Mouse (Mus musculus): ENCODE measurements at regions not wholly inside any gene's neighbourhood (a gene's known extent, or its start where the extent isn't known, plus 50 kb on each side); places are given as distances from the start of the nearest gene placed in this dataset.

DNA sequence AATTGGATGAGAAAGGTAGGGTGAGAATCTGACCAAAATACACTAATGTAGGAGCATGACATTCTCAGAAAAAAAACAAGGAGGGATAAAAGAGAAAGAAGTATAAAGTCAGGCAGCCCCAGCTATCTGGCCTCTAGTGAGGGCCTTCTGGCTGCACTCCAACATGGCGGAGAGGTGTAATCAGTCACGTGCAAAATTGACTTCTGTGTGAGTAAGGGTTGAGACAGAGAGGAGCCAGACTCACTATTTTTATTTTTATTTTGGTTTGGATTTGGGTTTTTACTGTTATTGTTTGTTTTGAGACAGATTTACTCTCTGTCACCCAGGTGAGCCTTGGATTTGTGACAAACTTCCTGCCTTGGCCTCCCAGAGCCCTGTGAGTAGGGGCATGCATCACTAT is 174.0 kb upstream of the Tars start:
- Histone ChIP-seq H3K27ac (ENCODE audit: low read length) (no peak overlapping the region), H3K4me2 (replicated peaks; ENCODE audit: low read depth, low read length) (no peak overlapping the region), H3K36me3 (ENCODE audit: control insufficient read depth, insufficient read depth, low read length) (no peaks in the 10 kb centered on the region), H3K9ac (replicated peaks; ENCODE audit: low read depth, low read length) (no peak overlapping the region), H3K9me3 (ENCODE audit: control insufficient read depth, low read depth, low read length) (no peaks in the 10 kb centered on the region), H3K4me3 (ENCODE audit: low read depth, low read length) (no peak overlapping the region), H3K27me3 (ENCODE audit: control insufficient read depth, insufficient read depth, low read length) (no peaks in the 10 kb centered on the region), H3K4me1 (ENCODE audit: control insufficient read depth, insufficient read depth, low read length) (no peaks in the 10 kb centered on the region)
- ATAC-seq (ENCODE audit: insufficient number of reproducible peaks, insufficient read depth, low FRiP score, low read depth): no peak
- WGBS: 61% methylated on average over 2 of the region's 2 CpGs

DNA sequence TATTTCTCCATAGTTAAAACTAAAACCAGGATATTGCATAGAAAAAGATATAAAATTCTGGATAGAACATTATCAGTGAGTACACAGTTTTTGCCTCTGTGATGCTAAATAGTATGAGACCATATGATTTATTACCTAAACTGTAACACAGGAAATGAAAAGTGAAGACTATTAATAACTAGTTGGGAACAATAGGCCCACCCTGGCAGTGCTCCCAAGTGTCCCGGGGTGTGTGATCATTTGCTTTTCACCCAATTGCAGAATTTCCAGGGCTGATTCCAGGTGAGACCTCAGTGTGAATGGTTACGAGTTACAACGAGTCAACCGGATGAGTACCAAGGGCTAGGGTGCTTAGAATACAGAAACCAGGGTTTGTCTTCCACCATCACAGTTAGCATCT is 172.6 kb upstream of the Tars start:
- Histone ChIP-seq H3K4me1 (ENCODE audit: control insufficient read depth, insufficient read depth, low read length) (no peaks in the 10 kb centered on the region), H3K9ac (replicated peaks; ENCODE audit: low read depth, low read length) (no peak overlapping the region), H3K4me2 (replicated peaks; ENCODE audit: low read depth, low read length) (no peak overlapping the region), H3K9me3 (ENCODE audit: control insufficient read depth, low read depth, low read length) (no peaks in the 10 kb centered on the region), H3K27ac (ENCODE audit: low read length) (no peak overlapping the region), H3K4me3 (ENCODE audit: low read depth, low read length) (no peak overlapping the region), H3K36me3 (ENCODE audit: control insufficient read depth, insufficient read depth, low read length) (no peaks in the 10 kb centered on the region), H3K27me3 (ENCODE audit: control insufficient read depth, insufficient read depth, low read length) (no peaks in the 10 kb centered on the region)
- no peak for ATAC-seq (ENCODE audit: insufficient number of reproducible peaks, insufficient read depth, low FRiP score, low read depth)
- WGBS: 86% methylated on average over 4 of the region's 4 CpGs

DNA sequence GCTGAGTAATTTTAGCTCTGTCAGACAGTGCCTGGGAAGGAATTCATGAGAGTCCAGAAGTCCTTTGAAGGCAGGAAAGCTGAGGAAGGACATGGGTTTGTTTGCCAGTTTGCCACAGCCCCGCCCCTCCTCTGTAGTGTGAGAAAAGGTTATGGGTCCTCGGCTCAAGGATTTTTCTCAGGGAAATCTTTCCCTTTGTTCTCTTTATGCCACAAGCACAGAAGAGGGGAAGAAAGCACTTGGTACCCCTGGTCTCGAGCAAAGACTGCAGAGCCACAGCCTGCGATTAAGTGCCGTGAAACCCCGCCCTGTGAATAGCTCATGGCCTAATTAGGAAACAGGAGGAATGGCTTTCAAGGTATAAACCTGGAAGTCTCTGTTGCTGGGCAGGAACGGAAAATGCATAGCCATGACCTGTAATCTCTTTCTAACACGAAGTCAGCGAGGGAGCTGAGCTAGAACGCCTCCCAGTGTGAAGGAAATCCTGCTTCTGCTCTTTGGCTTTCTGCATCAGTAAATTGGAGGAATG is 166.1 kb upstream of the Tars start:
- ATAC-seq (ENCODE audit: insufficient number of reproducible peaks, insufficient read depth, low FRiP score, low read depth): no peak; the same call in 1 of the 2 replicates
- Histone ChIP-seq H3K27ac (ENCODE audit: low read length) (no peak overlapping the region), H3K27me3 (ENCODE audit: control insufficient read depth, insufficient read depth, low read length) (no peaks in the 10 kb centered on the region), H3K36me3 (ENCODE audit: control insufficient read depth, insufficient read depth, low read length) (no peaks in the 10 kb centered on the region), H3K9ac (replicated peaks; ENCODE audit: low read depth, low read length) (no peak overlapping the region), H3K9me3 (ENCODE audit: control insufficient read depth, low read depth, low read length) (no peaks in the 10 kb centered on the region), H3K4me2 (replicated peaks; ENCODE audit: low read depth, low read length) (no peak overlapping the region), H3K4me3 (ENCODE audit: low read depth, low read length) (no peak overlapping the region), H3K4me1 (ENCODE audit: control insufficient read depth, insufficient read depth, low read length) (no peaks in the 10 kb centered on the region)
- WGBS: 39% methylated on average over 10 of the region's 10 CpGs

DNA sequence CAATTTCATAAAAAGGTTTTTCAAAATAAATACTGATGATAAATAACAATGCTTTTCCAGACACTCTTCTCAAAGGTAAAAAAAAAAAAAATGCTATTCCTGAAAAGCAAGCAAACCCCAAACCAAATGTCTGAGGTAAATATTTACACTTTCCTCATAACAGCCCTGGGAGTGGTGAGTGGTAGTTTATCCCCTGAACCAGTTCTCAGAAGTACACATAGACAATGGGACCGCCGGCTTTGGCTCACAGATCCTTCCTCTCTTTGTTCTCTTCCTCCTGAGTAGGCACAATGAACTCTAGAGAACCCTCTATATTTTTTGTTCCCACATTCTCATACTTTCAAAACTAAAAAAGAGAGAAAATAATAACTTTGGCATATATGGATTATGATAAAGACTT is 153.1 kb upstream of the Tars start:
- Histone ChIP-seq H3K9ac (replicated peaks; ENCODE audit: low read depth, low read length) (no peak overlapping the region), H3K4me3 (ENCODE audit: low read depth, low read length) (no peak overlapping the region), H3K36me3 (ENCODE audit: control insufficient read depth, insufficient read depth, low read length) (no peaks in the 10 kb centered on the region), H3K27me3 (ENCODE audit: control insufficient read depth, insufficient read depth, low read length) (no peaks in the 10 kb centered on the region), H3K27ac (ENCODE audit: low read length) (no peak overlapping the region), H3K4me1 (ENCODE audit: control insufficient read depth, insufficient read depth, low read length) (no peaks in the 10 kb centered on the region), H3K9me3 (ENCODE audit: control insufficient read depth, low read depth, low read length) (no peaks in the 10 kb centered on the region), H3K4me2 (replicated peaks; ENCODE audit: low read depth, low read length) (no peak overlapping the region)
- 34% methylated on average over 2 of the region's 2 CpGs for WGBS
- ATAC-seq (ENCODE audit: insufficient number of reproducible peaks, insufficient read depth, low FRiP score, low read depth): no peak

DNA sequence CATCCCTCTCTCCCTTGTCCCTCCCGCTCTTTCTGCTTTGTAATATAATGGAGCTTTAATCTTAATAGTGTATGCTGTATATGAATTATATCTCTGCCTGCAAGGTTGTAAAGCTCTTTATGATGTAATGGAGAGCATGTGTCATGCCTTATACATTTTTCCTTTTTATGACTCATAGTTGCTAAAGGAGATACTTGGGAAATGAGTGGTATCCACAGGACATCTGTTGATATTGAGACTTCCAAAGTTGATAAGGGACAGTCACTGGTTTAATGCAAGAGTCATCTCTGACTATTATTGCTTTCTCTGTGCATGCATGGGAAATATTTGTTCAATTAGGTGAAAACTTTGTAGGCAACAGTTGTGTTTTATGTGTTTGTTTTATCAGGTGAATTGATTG is 152.6 kb upstream of the Tars start:
- Histone ChIP-seq H3K9me3 (ENCODE audit: control insufficient read depth, low read depth, low read length) (no peaks in the 10 kb centered on the region), H3K9ac (replicated peaks; ENCODE audit: low read depth, low read length) (no peak overlapping the region), H3K4me2 (replicated peaks; ENCODE audit: low read depth, low read length) (no peak overlapping the region), H3K27ac (ENCODE audit: low read length) (no peak overlapping the region), H3K27me3 (ENCODE audit: control insufficient read depth, insufficient read depth, low read length) (no peaks in the 10 kb centered on the region), H3K4me3 (ENCODE audit: low read depth, low read length) (no peak overlapping the region), H3K4me1 (ENCODE audit: control insufficient read depth, insufficient read depth, low read length) (no peaks in the 10 kb centered on the region), H3K36me3 (ENCODE audit: control insufficient read depth, insufficient read depth, low read length) (no peaks in the 10 kb centered on the region)
- WGBS: 72% methylated on average over 1 of the region's 1 CpGs
- no peak for ATAC-seq (ENCODE audit: insufficient number of reproducible peaks, insufficient read depth, low FRiP score, low read depth)

DNA sequence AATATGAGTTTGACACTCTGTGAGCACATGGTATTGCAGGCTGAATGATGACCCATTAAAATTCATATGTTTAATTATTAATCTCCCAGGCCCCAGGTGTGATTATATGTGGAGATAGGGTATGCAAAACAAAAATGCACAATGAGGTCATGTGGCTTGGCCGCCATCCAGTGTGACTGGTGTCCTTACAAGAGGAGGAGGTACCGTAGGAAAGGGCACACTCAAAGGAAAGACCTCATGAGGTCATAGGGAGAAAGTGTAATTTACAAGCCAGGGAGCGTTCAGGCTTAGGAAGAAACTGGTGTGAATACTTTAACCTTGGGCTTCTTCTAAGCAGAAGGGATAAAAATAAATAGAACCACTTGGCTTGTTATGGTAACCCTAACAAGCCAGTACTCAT is 140.0 kb upstream of the Tars start:
- Histone ChIP-seq H3K36me3 (ENCODE audit: control insufficient read depth, insufficient read depth, low read length) (no peaks in the 10 kb centered on the region), H3K9me3 (ENCODE audit: control insufficient read depth, low read depth, low read length) (no peaks in the 10 kb centered on the region), H3K27me3 (ENCODE audit: control insufficient read depth, insufficient read depth, low read length) (no peaks in the 10 kb centered on the region), H3K4me3 (ENCODE audit: low read depth, low read length) (no peak overlapping the region), H3K9ac (replicated peaks; ENCODE audit: low read depth, low read length) (no peak overlapping the region), H3K4me1 (ENCODE audit: control insufficient read depth, insufficient read depth, low read length) (no peaks in the 10 kb centered on the region), H3K4me2 (replicated peaks; ENCODE audit: low read depth, low read length) (no peak overlapping the region), H3K27ac (ENCODE audit: low read length) (no peak overlapping the region)
- 61% methylated on average over 3 of the region's 3 CpGs for WGBS
- ATAC-seq (ENCODE audit: insufficient number of reproducible peaks, insufficient read depth, low FRiP score, low read depth): no peak

DNA sequence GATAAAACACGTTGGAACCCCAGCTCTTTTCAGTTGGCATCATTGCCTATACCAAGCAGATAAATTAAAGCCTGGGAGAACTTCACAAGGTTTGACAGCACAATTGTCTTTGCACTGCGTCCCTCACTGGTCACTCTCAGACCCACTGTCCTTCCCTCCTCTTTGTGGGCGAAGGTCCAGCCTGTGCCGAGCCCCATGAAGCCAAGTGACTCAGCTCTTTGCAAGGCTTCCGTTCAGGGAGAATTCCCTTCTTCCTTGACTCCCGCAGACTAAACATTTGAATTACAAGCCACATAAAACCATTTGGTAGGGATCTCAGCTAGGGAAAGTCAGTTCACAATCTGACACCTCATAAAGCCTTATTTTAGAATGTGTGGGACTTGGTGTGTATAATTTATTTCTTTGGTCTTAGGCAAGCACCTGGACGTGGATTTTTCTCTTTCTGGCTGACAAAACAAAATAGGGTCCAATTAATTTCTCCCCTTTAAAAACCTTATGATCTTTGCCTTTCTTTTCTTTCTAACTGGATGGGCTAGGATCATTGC is 136.7 kb upstream of the Tars start:
- Histone ChIP-seq H3K36me3 (ENCODE audit: control insufficient read depth, insufficient read depth, low read length) (no peaks in the 10 kb centered on the region), H3K4me1 (ENCODE audit: control insufficient read depth, insufficient read depth, low read length) (no peaks in the 10 kb centered on the region), H3K27ac (ENCODE audit: low read length) (no peak overlapping the region), H3K9ac (replicated peaks; ENCODE audit: low read depth, low read length) (no peak overlapping the region), H3K4me2 (replicated peaks; ENCODE audit: low read depth, low read length) (no peak overlapping the region), H3K27me3 (ENCODE audit: control insufficient read depth, insufficient read depth, low read length) (no peaks in the 10 kb centered on the region), H3K4me3 (ENCODE audit: low read depth, low read length) (no peak overlapping the region), H3K9me3 (ENCODE audit: control insufficient read depth, low read depth, low read length) (no peaks in the 10 kb centered on the region)
- WGBS: 62% methylated on average over 7 of the region's 7 CpGs
- no peak for ATAC-seq (ENCODE audit: insufficient number of reproducible peaks, insufficient read depth, low FRiP score, low read depth)

DNA sequence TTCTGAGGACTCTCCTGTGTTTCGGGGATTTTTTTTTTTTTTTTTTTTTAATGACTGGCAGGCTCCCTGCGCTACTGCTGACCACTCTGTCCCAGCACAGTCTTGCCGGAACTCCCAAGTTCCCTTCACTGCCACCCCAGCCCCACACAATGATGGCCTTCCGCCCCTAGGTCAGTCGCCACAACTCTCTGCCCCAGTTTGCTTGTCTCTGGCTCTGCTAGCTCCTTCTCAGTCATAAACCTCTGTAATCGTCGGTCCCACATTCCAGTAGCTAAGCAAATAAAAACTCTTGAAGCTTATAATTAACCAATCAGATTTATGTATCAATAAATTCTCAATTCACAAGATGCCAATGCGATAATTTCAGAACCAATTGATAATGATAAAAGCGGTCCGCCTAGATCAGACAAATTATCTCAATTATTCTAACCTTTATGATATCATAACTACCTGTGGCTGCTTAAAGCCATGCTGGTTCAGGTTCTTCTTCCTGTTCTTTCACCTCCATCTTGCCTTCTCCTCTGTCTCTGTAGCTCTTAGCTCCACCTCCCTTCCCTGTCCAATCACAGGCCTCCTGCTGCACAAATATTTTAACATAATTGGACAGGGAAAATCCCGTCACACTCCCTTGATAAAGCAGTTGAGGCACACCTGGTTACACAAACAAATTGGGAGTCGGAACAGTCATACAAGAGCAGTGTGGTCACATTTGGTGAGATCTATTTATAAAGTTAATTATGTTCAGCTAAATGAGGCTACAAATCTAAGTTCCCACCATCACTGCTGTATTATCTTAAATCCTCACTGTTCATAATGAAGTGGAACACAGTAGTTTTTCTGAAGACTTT is 135.2 kb upstream of the Tars start:
- WGBS: 82% methylated on average over 12 of the region's 12 CpGs
- Histone ChIP-seq H3K9ac (replicated peaks; ENCODE audit: low read depth, low read length) (no peak overlapping the region), H3K27ac (ENCODE audit: low read length) (no peak overlapping the region), H3K4me3 (ENCODE audit: low read depth, low read length) (no peak overlapping the region), H3K27me3 (ENCODE audit: control insufficient read depth, insufficient read depth, low read length) (no peaks in the 10 kb centered on the region), H3K36me3 (ENCODE audit: control insufficient read depth, insufficient read depth, low read length) (no peaks in the 10 kb centered on the region), H3K4me1 (ENCODE audit: control insufficient read depth, insufficient read depth, low read length) (no peaks in the 10 kb centered on the region), H3K4me2 (replicated peaks; ENCODE audit: low read depth, low read length) (no peak overlapping the region), H3K9me3 (ENCODE audit: control insufficient read depth, low read depth, low read length) (no peaks in the 10 kb centered on the region)
- ATAC-seq (ENCODE audit: insufficient number of reproducible peaks, insufficient read depth, low FRiP score, low read depth): no peak
